Mouse (Mus musculus): Measurements from ENCODE around the gene Fzd9. TPM values are rescaled to one million over a fixed set of nuclear protein-coding genes. Genes with fewer than 3 reads are reported as not detected.
"Not testable (repeated sequence)": the region's sequence is repeated elsewhere in the genome, so short reads cannot be mapped to it uniquely, and the experiment has no call there.

Gene Fzd9
- polyA plus RNA-seq, 1 experiment from 2014 or later = 14.3 TPM

- no peak for ATAC-seq (replicated peaks)
- Histone ChIP-seq H3K9ac (replicated peaks) (no peak overlapping the region), H3K36me3 (peaks cover 40% of the 10 kb centered on the region), H3K9me3 (no peaks in the 10 kb centered on the region), H3K27me3 (peaks cover 3% of the 10 kb centered on the region; the same call in 1 of the 2 replicates), H3K4me2 (replicated peaks) (no peak overlapping the region), H3K27ac (replicated peaks) (no peak overlapping the region), H3K4me1 (peaks cover 31% of the 10 kb centered on the region), H3K4me3 (no peak overlapping the region)
- WGBS = 46% methylated on average over 4 of the region's 4 CpGs
Observed at GRCm38 (mm10) chr5:135246531-135246930, 4.5 kb downstream of the Fzd9 start.

DNA sequence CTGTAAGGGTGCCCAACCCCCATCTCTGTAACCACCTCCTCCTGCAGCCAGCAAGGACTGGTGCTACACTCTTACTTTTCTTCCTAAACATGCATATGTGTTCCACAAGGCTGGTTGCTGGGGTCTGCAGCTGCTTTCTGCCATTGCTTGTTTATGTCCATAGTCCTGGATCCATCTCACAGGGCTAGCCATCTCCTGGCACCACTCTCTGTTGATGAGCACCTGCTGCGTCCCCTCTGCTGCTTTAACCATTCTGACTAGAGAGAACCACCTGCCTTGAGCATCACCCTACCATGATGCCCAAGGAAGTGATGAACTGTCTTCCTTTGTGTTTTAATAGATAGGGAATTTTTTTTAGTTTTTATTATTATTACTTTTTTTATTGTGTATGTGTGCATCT, 7.9 kb downstream of the Fzd9 start:
- no peak overlapping the region for H3K27ac ChIP-seq (replicated peaks)
- no peak overlapping the region for H3K9ac ChIP-seq (replicated peaks)
- no peak overlapping the region for H3K4me2 ChIP-seq (replicated peaks)
- H3K9me3 ChIP-seq = no peaks in the 10 kb centered on the region
- 0 out of 2 replicates have a peak, but pooled peaks cover 5% of the 10 kb centered on the region for H3K4me1 ChIP-seq
- WGBS = 96% methylated on average over 1 of the region's 1 CpGs
- no peak for ATAC-seq (replicated peaks)
- peaks cover 72% of the 10 kb centered on the region for H3K36me3 ChIP-seq
- H3K4me3 ChIP-seq = no peak overlapping the region
- H3K27me3 ChIP-seq = no peaks in the 10 kb centered on the region

GRCm38 (mm10) chr5:135242608-135243007, 8.4 kb downstream of the Fzd9 start:
- Histone ChIP-seq H3K9me3 (no peaks in the 10 kb centered on the region), H3K27ac (replicated peaks) (no peak overlapping the region), H3K36me3 (peaks cover 78% of the 10 kb centered on the region), H3K4me1 (0 out of 2 replicates have a peak, but pooled peaks cover 5% of the 10 kb centered on the region), H3K9ac (replicated peaks) (no peak overlapping the region), H3K4me2 (replicated peaks) (no peak overlapping the region), H3K4me3 (no peak overlapping the region), H3K27me3 (no peaks in the 10 kb centered on the region)
- no peak for ATAC-seq (replicated peaks)
- WGBS = 80% methylated on average over 3 of the region's 3 CpGs

- H3K9me3 ChIP-seq = no peaks in the 10 kb centered on the region
- no peak overlapping the region for H3K4me2 ChIP-seq (replicated peaks)
- H3K36me3 ChIP-seq = peaks cover 82% of the 10 kb centered on the region
- no peaks in the 10 kb centered on the region for H3K27me3 ChIP-seq
- WGBS = 78% methylated on average over 12 of the region's 12 CpGs
- no peak for ATAC-seq (replicated peaks)
- H3K9ac ChIP-seq (replicated peaks) = no peak overlapping the region
- no peak overlapping the region for H3K4me3 ChIP-seq
- H3K27ac ChIP-seq (replicated peaks) = no peak overlapping the region
- 0 out of 2 replicates have a peak, but pooled peaks cover 5% of the 10 kb centered on the region for H3K4me1 ChIP-seq
Observed at GRCm38 (mm10) chr5:135242136-135242535, 8.9 kb downstream of the Fzd9 start.

DNA sequence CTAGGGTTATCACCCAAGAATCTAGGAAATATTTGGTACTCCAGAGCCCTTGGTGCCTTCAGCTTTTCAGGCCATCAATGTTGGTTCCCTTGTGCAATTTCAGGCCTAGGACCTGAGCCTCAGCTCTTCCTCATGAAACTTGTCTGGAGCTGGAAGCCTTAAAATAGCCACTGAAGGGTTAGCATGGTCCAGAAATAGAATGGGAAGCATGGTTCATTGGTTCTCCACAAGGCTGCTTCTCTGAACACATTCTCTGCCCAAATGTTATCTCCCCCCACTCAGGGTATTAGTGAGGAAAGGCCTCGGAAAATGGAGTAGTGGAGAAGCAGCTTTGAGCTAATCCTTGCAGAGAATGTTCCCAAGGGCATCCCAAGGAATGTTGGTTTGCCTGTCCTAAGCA, 9.6 kb downstream of the Fzd9 start:
- Histone ChIP-seq H3K4me3 (no peak overlapping the region), H3K36me3 (peaks cover 89% of the 10 kb centered on the region), H3K9me3 (no peaks in the 10 kb centered on the region), H3K27ac (replicated peaks) (no peak overlapping the region), H3K27me3 (no peaks in the 10 kb centered on the region), H3K9ac (replicated peaks) (no peak overlapping the region), H3K4me1 (0 out of 2 replicates have a peak, but pooled peaks cover 5% of the 10 kb centered on the region), H3K4me2 (replicated peaks) (no peak overlapping the region)
- WGBS = 48% methylated on average over 1 of the region's 1 CpGs
- no peak for ATAC-seq (replicated peaks)

GRCm38 (mm10) chr5:135238832-135239231, 12.2 kb downstream of the Fzd9 start:
- H3K27ac ChIP-seq (replicated peaks) = no peak overlapping the region
- ATAC-seq (replicated peaks) = no peak
- H3K9ac ChIP-seq (replicated peaks) = no peak overlapping the region
- H3K27me3 ChIP-seq = no peaks in the 10 kb centered on the region
- H3K4me3 ChIP-seq = no peak overlapping the region
- H3K9me3 ChIP-seq = no peaks in the 10 kb centered on the region
- WGBS = 69% methylated on average over 2 of the region's 2 CpGs
- no peaks in the 10 kb centered on the region for H3K4me1 ChIP-seq
- H3K36me3 ChIP-seq = peaks cover 94% of the 10 kb centered on the region
- H3K4me2 ChIP-seq (replicated peaks) = no peak overlapping the region

DNA sequence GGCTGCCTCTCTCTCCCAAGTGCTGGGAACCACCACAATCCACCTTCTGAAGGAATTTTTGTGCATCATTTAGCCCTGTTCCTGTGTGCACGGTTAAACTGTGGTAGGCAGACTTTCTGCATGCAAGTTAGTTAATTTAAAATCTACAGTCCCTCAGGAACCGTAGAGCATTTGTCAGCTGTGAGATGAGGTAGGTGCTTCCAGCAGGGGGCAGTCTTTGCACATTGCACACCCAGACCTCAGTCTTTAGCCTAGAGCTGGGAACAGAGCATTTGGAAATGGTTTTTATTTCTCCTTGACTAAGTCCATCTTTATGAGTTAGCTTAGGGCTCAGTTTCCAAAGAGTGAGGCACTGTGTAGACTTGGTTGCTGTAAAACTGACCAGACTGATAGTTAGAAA, 14.5 kb downstream of the Fzd9 start:
- H3K27ac ChIP-seq (replicated peaks) = no peak overlapping the region
- peaks cover 97% of the 10 kb centered on the region for H3K36me3 ChIP-seq
- no peak overlapping the region for H3K4me2 ChIP-seq (replicated peaks)
- no peak for ATAC-seq (replicated peaks)
- no peak overlapping the region for H3K9ac ChIP-seq (replicated peaks)
- H3K4me1 ChIP-seq = no peaks in the 10 kb centered on the region
- WGBS = 33% methylated on average over 2 of the region's 2 CpGs
- no peak overlapping the region for H3K4me3 ChIP-seq
- H3K27me3 ChIP-seq = no peaks in the 10 kb centered on the region
- H3K9me3 ChIP-seq = no peaks in the 10 kb centered on the region

GRCm38 (mm10) chr5:135233166-135233920, 17.7 kb downstream of the Fzd9 start:
- ATAC-seq (replicated peaks) = no peak

DNA sequence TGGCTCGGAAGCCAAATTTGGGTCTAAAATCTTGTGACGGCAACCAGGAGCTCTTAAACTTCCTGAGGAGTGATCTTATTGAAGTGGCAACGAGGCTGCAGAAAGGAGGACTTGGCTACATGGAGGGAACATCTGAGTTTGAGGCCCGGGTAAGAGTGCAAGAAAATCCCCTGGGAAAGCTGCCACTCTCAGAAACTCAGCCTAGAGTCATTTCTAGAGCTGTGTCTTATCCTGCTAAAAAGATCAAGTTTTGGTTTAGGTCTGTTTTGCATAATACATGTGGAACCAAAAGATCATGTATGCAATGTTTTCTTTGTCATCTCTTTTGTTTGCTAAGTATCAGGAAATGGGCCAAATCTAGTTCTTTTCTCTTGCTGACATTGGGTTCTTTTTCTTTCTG, 20.8 kb downstream of the Fzd9 start:
- no peaks in the 10 kb centered on the region for H3K9me3 ChIP-seq
- H3K27me3 ChIP-seq = no peaks in the 10 kb centered on the region
- no peak overlapping the region for H3K9ac ChIP-seq (replicated peaks)
- WGBS = 86% methylated on average over 4 of the region's 4 CpGs
- ATAC-seq (replicated peaks) = no peak
- H3K4me1 ChIP-seq = no peaks in the 10 kb centered on the region
- no peak overlapping the region for H3K27ac ChIP-seq (replicated peaks)
- peaks cover 88% of the 10 kb centered on the region for H3K36me3 ChIP-seq
- no peak overlapping the region for H3K4me2 ChIP-seq (replicated peaks)
- H3K4me3 ChIP-seq = no peak overlapping the region

More at GRCm38 (mm10) chr5:135233166-135233920, 17.7 kb downstream of the Fzd9 start:
- Histone ChIP-seq H3K9ac (replicated peaks) (no peak overlapping the region), H3K4me3 (no peak overlapping the region), H3K4me2 (replicated peaks) (no peak overlapping the region), H3K9me3 (no peaks in the 10 kb centered on the region), H3K36me3 (peaks cover 94% of the 10 kb centered on the region), H3K4me1 (no peaks in the 10 kb centered on the region), H3K27ac (replicated peaks) (no peak overlapping the region), H3K27me3 (no peaks in the 10 kb centered on the region)
- 89% methylated on average over 8 of the region's 8 CpGs for WGBS

DNA sequence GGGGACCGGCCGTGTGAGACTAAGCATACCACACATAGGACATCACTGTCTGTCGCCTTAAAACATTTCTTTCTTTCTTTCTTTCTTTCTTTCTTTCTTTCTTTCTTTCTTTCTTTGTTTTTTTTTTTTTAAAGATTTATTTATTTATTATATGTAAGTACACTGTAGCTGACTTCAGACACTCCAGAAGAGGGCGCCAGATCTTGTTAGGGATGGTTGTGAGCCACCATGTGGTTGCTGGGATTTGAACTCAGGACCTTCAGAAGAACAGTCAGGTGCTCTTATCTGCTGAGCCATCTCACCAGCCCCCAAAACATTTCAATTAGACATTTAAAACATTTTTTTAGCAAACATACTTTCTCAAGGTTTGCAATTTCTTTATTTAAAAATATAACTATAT, 25.2 kb downstream of the Fzd9 start:
- H3K4me3 ChIP-seq; ATAC-seq (replicated peaks): not testable (repeated sequence)
- 92% methylated on average over 4 of the region's 4 CpGs for WGBS

DNA sequence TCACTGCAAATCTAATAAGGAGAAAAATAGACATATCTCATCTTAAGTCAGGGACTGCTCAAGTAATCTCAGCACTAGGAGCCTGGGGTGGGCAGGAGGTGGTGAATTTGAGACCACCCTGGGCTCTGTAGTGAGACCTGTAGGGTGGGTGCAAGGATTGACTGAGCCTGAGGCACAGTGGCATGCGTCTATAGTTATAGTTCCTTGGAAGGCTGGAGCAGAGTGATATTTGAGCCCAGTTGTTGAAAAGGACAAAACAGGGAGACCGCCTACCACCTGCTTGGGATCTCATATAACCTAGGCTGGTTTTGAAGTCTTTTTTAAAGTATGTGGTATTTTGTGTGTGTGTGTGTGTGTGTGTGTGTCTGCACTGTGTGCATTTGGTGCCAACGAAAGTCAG, 26.9 kb downstream of the Fzd9 start:
- Histone ChIP-seq H3K36me3 (peaks cover 83% of the 10 kb centered on the region), H3K4me2 (replicated peaks) (no peak overlapping the region), H3K4me3 (no peak overlapping the region), H3K27me3 (no peaks in the 10 kb centered on the region), H3K4me1 (no peaks in the 10 kb centered on the region), H3K9me3 (no peaks in the 10 kb centered on the region), H3K9ac (replicated peaks) (no peak overlapping the region), H3K27ac (replicated peaks) (no peak overlapping the region)
- 98% methylated on average over 3 of the region's 3 CpGs for WGBS
- ATAC-seq (replicated peaks) = no peak

More for the DNA sequence above, 25.2 kb downstream of the Fzd9 start:
- not testable (repeated sequence) for H3K9ac ChIP-seq (replicated peaks); H3K4me1 ChIP-seq; H3K4me2 ChIP-seq (replicated peaks); H3K27ac ChIP-seq (replicated peaks); H3K27me3 ChIP-seq; H3K9me3 ChIP-seq
- peaks cover 86% of the 10 kb centered on the region for H3K36me3 ChIP-seq

GRCm38 (mm10) chr5:135222066-135222465, 29.0 kb downstream of the Fzd9 start:
- WGBS = 94% methylated on average over 7 of the region's 7 CpGs
- ATAC-seq (replicated peaks) = no peak
- Histone ChIP-seq H3K4me2 (replicated peaks) (no peak overlapping the region), H3K9ac (replicated peaks) (no peak overlapping the region), H3K4me1 (no peaks in the 10 kb centered on the region), H3K27me3 (no peaks in the 10 kb centered on the region), H3K36me3 (peaks cover 85% of the 10 kb centered on the region), H3K4me3 (no peak overlapping the region), H3K9me3 (no peaks in the 10 kb centered on the region), H3K27ac (replicated peaks) (no peak overlapping the region)

GRCm38 (mm10) chr5:135220941-135221340, 30.1 kb downstream of the Fzd9 start:
- Histone ChIP-seq H3K27me3 (no peaks in the 10 kb centered on the region), H3K36me3 (peaks cover 89% of the 10 kb centered on the region)
- no peak for ATAC-seq (replicated peaks)

More at GRCm38 (mm10) chr5:135220941-135221340, 30.1 kb downstream of the Fzd9 start:
- Histone ChIP-seq H3K27ac (replicated peaks) (no peak overlapping the region), H3K4me1 (no peaks in the 10 kb centered on the region), H3K4me3 (no peak overlapping the region), H3K4me2 (replicated peaks) (no peak overlapping the region), H3K9ac (replicated peaks) (no peak overlapping the region), H3K9me3 (no peaks in the 10 kb centered on the region)

All from forebrain, embryonic 15.5 days (tissue).